Mouse (Mus musculus): ENCODE data around the gene Glyctk. TPM values are rescaled to one million over a fixed set of nuclear protein-coding genes. Genes with fewer than 3 reads are reported as not detected.

The Glyctk gene
- total RNA-seq, 1 experiment from 2014 or later = 13.6 TPM

GRCm38 (mm10) chr9:106147851-106148431 lies 10.0 kb downstream of the Glyctk start:
- no peak for DNase-seq

- no peak for DNase-seq
Observed at GRCm38 (mm10) chr9:106147281-106147680, 10.7 kb downstream of the Glyctk start.

GRCm38 (mm10) chr9:106145582-106145981 lies 12.4 kb downstream of the Glyctk start:
- no peak for DNase-seq

- no peak for DNase-seq
Observed at GRCm38 (mm10) chr9:106144176-106144575, 13.8 kb downstream of the Glyctk start.

GRCm38 (mm10) chr9:106141955-106142354 lies 16.0 kb downstream of the Glyctk start:
- no peak for DNase-seq

GRCm38 (mm10) chr9:106139763-106140162 lies 18.2 kb downstream of the Glyctk start:
- peak; percentile 26 for DNase-seq

GRCm38 (mm10) chr9:106137671-106138216 lies 20.2 kb downstream of the Glyctk start:
- DNase-seq = no peak

- DNase-seq = no peak
Observed at GRCm38 (mm10) chr9:106130250-106130649, 27.7 kb downstream of the Glyctk start.

- DNase-seq = no peak
Observed at GRCm38 (mm10) chr9:106129072-106129471, 28.9 kb downstream of the Glyctk start.

GRCm38 (mm10) chr9:106126786-106127251 lies 31.1 kb downstream of the Glyctk start:
- no peak for DNase-seq

- peak; percentile 43 for DNase-seq
Observed at GRCm38 (mm10) chr9:106123599-106123998, 34.3 kb downstream of the Glyctk start.

GRCm38 (mm10) chr9:106119075-106119474 lies 38.9 kb downstream of the Glyctk start:
- DNase-seq = no peak

- DNase-seq = no peak
Observed at GRCm38 (mm10) chr9:106115801-106116424, 42.0 kb downstream of the Glyctk start.

GRCm38 (mm10) chr9:106112770-106113423 lies 45.0 kb downstream of the Glyctk start:
- DNase-seq = peak; percentile 81

GRCm38 (mm10) chr9:106106241-106106640 lies 51.7 kb downstream of the Glyctk start:
- no peak for DNase-seq

GRCm38 (mm10) chr9:106104401-106104800 lies 53.5 kb downstream of the Glyctk start:
- no peak for DNase-seq

Small RNA genes within 50 kb of the gene (microRNA-seq; reads per million reads assigned to microRNA genes)
- 0 to 0.43 reads per million in 2 experiments for gene Mir135a-1
- gene Mirlet7g = 105,333 to 142,181 reads per million in 2 experiments

Other genes with a start within 250 kb of the Glyctk start
- gene Col6a5, start 197.5 kb downstream of the Glyctk start, total RNA-seq (2021) = 4.3 and 5.9 TPM in 2 replicates
- gene Col6a4, start 61.4 kb downstream of the Glyctk start, total RNA-seq (2021) = 0.30 and 4.1 TPM in 2 replicates
- gene Wdr82, start 12.8 kb upstream of the Glyctk start, total RNA-seq (2021) = 83.9 and 84.7 TPM in 2 replicates
- 133 and 136 TPM in 2 replicates for gene Ppm1m, start 41.6 kb upstream of the Glyctk start, total RNA-seq (2021)
- gene Twf2, start 45.0 kb upstream of the Glyctk start, total RNA-seq (2021) = 43.6 and 54.3 TPM in 2 replicates
- 1.3 and 3.8 TPM in 2 replicates for gene Tlr9, start 64.5 kb upstream of the Glyctk start, total RNA-seq (2021)
- 1,325 and 1,932 TPM in 2 replicates for gene Alas1, start 90.5 kb upstream of the Glyctk start, total RNA-seq (2021)
- gene Poc1a, start 122.9 kb upstream of the Glyctk start, total RNA-seq (2021) = 7.9 and 8.3 TPM in 2 replicates
- 21.1 and 26.0 TPM in 2 replicates for gene Dusp7, start 210.5 kb upstream of the Glyctk start, total RNA-seq (2021)

All from adrenal gland, postnatal 14 days (tissue).